Mouse (Mus musculus): ENCODE measurements around the gene Spata1. TPM values are rescaled to one million over a fixed set of nuclear protein-coding genes. Genes with fewer than 3 reads are reported as not detected.

Spata1 gene
- polyA plus RNA-seq (2015; fragmentation: Nextera tagmentation; extraction: Ambion mirVana) = 4.5 and 5.5 TPM in 2 replicates

GRCm38 (mm10) chr3:146499431-146500002, at the start of gene Spata1, which contains the start of gene Gng5:
Spata1 (minus strand) TSS chr3:146499753.
Gng5 (plus strand) TSS chr3:146499807.
- H3K4me1 ChIP-seq (ENCODE audit: control insufficient read depth, insufficient read depth, low read depth, low read length) = peaks cover 11% of the 10 kb centered on the region
- peak within 1 kb of the TSS; percentile 83 for H3K27ac ChIP-seq (ENCODE audit: low read depth, low read length)
- H3K9ac ChIP-seq (ENCODE audit: low read depth, low read length) = peak within 1 kb of the TSS; percentile 82
- H3K9me3 ChIP-seq (ENCODE audit: control insufficient read depth, low read length) = no peaks in the 10 kb centered on the region
- H3K27me3 ChIP-seq (replicated peaks; ENCODE audit: control insufficient read depth, insufficient read depth, low read length) = no peaks in the 10 kb centered on the region
- H3K4me3 ChIP-seq (ENCODE audit: low read length) = peak within 1 kb of the TSS; percentile 80
- H3K36me3 ChIP-seq (ENCODE audit: control insufficient read depth, insufficient read depth, low read length) = no peaks in the 10 kb centered on the region
- ATAC-seq = peak; percentile 94
- peak within 1 kb of the TSS; percentile 68 for H3K4me2 ChIP-seq (ENCODE audit: low read length)
- WGBS = 3% methylated on average over 52 of the region's 88 CpGs

- WGBS = 67% methylated on average over 1 of the region's 1 CpGs
- Histone ChIP-seq H3K9ac (ENCODE audit: low read depth, low read length) (no peak overlapping the region), H3K4me2 (ENCODE audit: low read length) (no peak overlapping the region), H3K36me3 (ENCODE audit: control insufficient read depth, insufficient read depth, low read length) (no peaks in the 10 kb centered on the region), H3K27ac (ENCODE audit: low read depth, low read length) (no peak overlapping the region), H3K4me3 (ENCODE audit: low read length) (no peak overlapping the region), H3K27me3 (replicated peaks; ENCODE audit: control insufficient read depth, insufficient read depth, low read length) (no peaks in the 10 kb centered on the region), H3K4me1 (ENCODE audit: control insufficient read depth, insufficient read depth, low read depth, low read length) (no peaks in the 10 kb centered on the region), H3K9me3 (ENCODE audit: control insufficient read depth, low read length) (peaks cover 3% of the 10 kb centered on the region)
- no peak for ATAC-seq
Observed at GRCm38 (mm10) chr3:146543632-146544031, 44.1 kb upstream of the Spata1 start.

- no peak for ATAC-seq
- H3K4me1 ChIP-seq (ENCODE audit: control insufficient read depth, insufficient read depth, low read depth, low read length) = no peaks in the 10 kb centered on the region
- no peak overlapping the region for H3K27ac ChIP-seq (ENCODE audit: low read depth, low read length)
- H3K4me2 ChIP-seq (ENCODE audit: low read length) = no peak overlapping the region
- peaks cover 3% of the 10 kb centered on the region for H3K9me3 ChIP-seq (ENCODE audit: control insufficient read depth, low read length)
- 83% methylated on average over 4 of the region's 4 CpGs for WGBS
- H3K9ac ChIP-seq (ENCODE audit: low read depth, low read length) = no peak overlapping the region
- no peak overlapping the region for H3K4me3 ChIP-seq (ENCODE audit: low read length)
- H3K36me3 ChIP-seq (ENCODE audit: control insufficient read depth, insufficient read depth, low read length) = no peaks in the 10 kb centered on the region
- H3K27me3 ChIP-seq (replicated peaks; ENCODE audit: control insufficient read depth, insufficient read depth, low read length) = no peaks in the 10 kb centered on the region
Observed at GRCm38 (mm10) chr3:146540521-146541273, 41.1 kb upstream of the Spata1 start.

- no peak for ATAC-seq
- Histone ChIP-seq H3K9me3 (ENCODE audit: control insufficient read depth, low read length) (no peaks in the 10 kb centered on the region), H3K4me2 (ENCODE audit: low read length) (no peak overlapping the region)
Observed at GRCm38 (mm10) chr3:146534986-146535385, 35.4 kb upstream of the Spata1 start.

GRCm38 (mm10) chr3:146528335-146528734, 28.8 kb upstream of the Spata1 start:
- Histone ChIP-seq H3K9me3 (ENCODE audit: control insufficient read depth, low read length) (no peaks in the 10 kb centered on the region), H3K27me3 (replicated peaks; ENCODE audit: control insufficient read depth, insufficient read depth, low read length) (no peaks in the 10 kb centered on the region), H3K4me1 (ENCODE audit: control insufficient read depth, insufficient read depth, low read depth, low read length) (no peaks in the 10 kb centered on the region), H3K9ac (ENCODE audit: low read depth, low read length) (no peak overlapping the region), H3K36me3 (ENCODE audit: control insufficient read depth, insufficient read depth, low read length) (no peaks in the 10 kb centered on the region), H3K4me2 (ENCODE audit: low read length) (no peak overlapping the region), H3K4me3 (ENCODE audit: low read length) (no peak overlapping the region), H3K27ac (ENCODE audit: low read depth, low read length) (no peak overlapping the region)
- 44% methylated on average over 2 of the region's 2 CpGs for WGBS
- ATAC-seq = no peak

More at GRCm38 (mm10) chr3:146534986-146535385, 35.4 kb upstream of the Spata1 start:
- Histone ChIP-seq H3K27me3 (replicated peaks; ENCODE audit: control insufficient read depth, insufficient read depth, low read length) (no peaks in the 10 kb centered on the region), H3K4me3 (ENCODE audit: low read length) (no peak overlapping the region), H3K27ac (ENCODE audit: low read depth, low read length) (no peak overlapping the region), H3K4me1 (ENCODE audit: control insufficient read depth, insufficient read depth, low read depth, low read length) (no peaks in the 10 kb centered on the region), H3K9ac (ENCODE audit: low read depth, low read length) (no peak overlapping the region), H3K36me3 (ENCODE audit: control insufficient read depth, insufficient read depth, low read length) (no peaks in the 10 kb centered on the region)
- WGBS = 58% methylated on average over 6 of the region's 6 CpGs

GRCm38 (mm10) chr3:146521652-146522020, 22.1 kb upstream of the Spata1 start:
- ATAC-seq = no peak; the same call in 1 of the 2 replicates
- Histone ChIP-seq H3K4me3 (ENCODE audit: low read length) (peak overlapping the region; percentile 84), H3K4me2 (ENCODE audit: low read length) (peak overlapping the region; percentile 58), H3K9ac (ENCODE audit: low read depth, low read length) (peak overlapping the region; percentile 43; the same call in 1 of the 2 replicates), H3K9me3 (ENCODE audit: control insufficient read depth, low read length) (no peaks in the 10 kb centered on the region), H3K27me3 (replicated peaks; ENCODE audit: control insufficient read depth, insufficient read depth, low read length) (no peaks in the 10 kb centered on the region), H3K27ac (ENCODE audit: low read depth, low read length) (peak overlapping the region; percentile 98), H3K36me3 (ENCODE audit: control insufficient read depth, insufficient read depth, low read length) (peaks cover 10% of the 10 kb centered on the region), H3K4me1 (ENCODE audit: control insufficient read depth, insufficient read depth, low read depth, low read length) (peaks cover 2% of the 10 kb centered on the region; the same call in 1 of the 2 replicates)
- 18% methylated on average over 8 of the region's 8 CpGs for WGBS

- H3K9me3 ChIP-seq (ENCODE audit: control insufficient read depth, low read length) = no peaks in the 10 kb centered on the region
- H3K36me3 ChIP-seq (ENCODE audit: control insufficient read depth, insufficient read depth, low read length) = peaks cover 10% of the 10 kb centered on the region
- peaks cover 2% of the 10 kb centered on the region; the same call in 1 of the 2 replicates for H3K4me1 ChIP-seq (ENCODE audit: control insufficient read depth, insufficient read depth, low read depth, low read length)
- no peaks in the 10 kb centered on the region for H3K27me3 ChIP-seq (replicated peaks; ENCODE audit: control insufficient read depth, insufficient read depth, low read length)
- ATAC-seq = peak; percentile 98
- H3K9ac ChIP-seq (ENCODE audit: low read depth, low read length) = peak within 1 kb of the TSS; percentile 86
- under 1% methylated on average over 56 of the region's 82 CpGs for WGBS
- H3K27ac ChIP-seq (ENCODE audit: low read depth, low read length) = peak within 1 kb of the TSS; percentile 98
- peak within 1 kb of the TSS; percentile 58 for H3K4me2 ChIP-seq (ENCODE audit: low read length)
- peak within 1 kb of the TSS; percentile 84 for H3K4me3 ChIP-seq (ENCODE audit: low read length)
Observed at GRCm38 (mm10) chr3:146520798-146521651, 21.5 kb upstream of the Spata1 start, which contains the start of gene Rpf1. Rpf1 (minus strand) TSS chr3:146521429.

GRCm38 (mm10) chr3:146520226-146520797, 20.8 kb upstream of the Spata1 start:
- Histone ChIP-seq H3K27me3 (replicated peaks; ENCODE audit: control insufficient read depth, insufficient read depth, low read length) (no peaks in the 10 kb centered on the region), H3K27ac (ENCODE audit: low read depth, low read length) (peak overlapping the region; percentile 98), H3K9me3 (ENCODE audit: control insufficient read depth, low read length) (no peaks in the 10 kb centered on the region), H3K4me1 (ENCODE audit: control insufficient read depth, insufficient read depth, low read depth, low read length) (peaks cover 2% of the 10 kb centered on the region; the same call in 1 of the 2 replicates), H3K9ac (ENCODE audit: low read depth, low read length) (peak overlapping the region; percentile 86), H3K4me3 (ENCODE audit: low read length) (peak overlapping the region; percentile 84), H3K4me2 (ENCODE audit: low read length) (peak overlapping the region; percentile 50), H3K36me3 (ENCODE audit: control insufficient read depth, insufficient read depth, low read length) (peaks cover 10% of the 10 kb centered on the region)
- WGBS = 35% methylated on average over 5 of the region's 5 CpGs
- peak; percentile 10 for ATAC-seq
